Mouse (Mus musculus): ENCODE results near the gene Soat2. TPM values are rescaled to one million over a fixed set of nuclear protein-coding genes. Genes with fewer than 3 reads are reported as not detected.

Gene Soat2
- total RNA-seq, 2 experiments from 2014 or later = 0.13 TPM; not detected in 1

DNA sequence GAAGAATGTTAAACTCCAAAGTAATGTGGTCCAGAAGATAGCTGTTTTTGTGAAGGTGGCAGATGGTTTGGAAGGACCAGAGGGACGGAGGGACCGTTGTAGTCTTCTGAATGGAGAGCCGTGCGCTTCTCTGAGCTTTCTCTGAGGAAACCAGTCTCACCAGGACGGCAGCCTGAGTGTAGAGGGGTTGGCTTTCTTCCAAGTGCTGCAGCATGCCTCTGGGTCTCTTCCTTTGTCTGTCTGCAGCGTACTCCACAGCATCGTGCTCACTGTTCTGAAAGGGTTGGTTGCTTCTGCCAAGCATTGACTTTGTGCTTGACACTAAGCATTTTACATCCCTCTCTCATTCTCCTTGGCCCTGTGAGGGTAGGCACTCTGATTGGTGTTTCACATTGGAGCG is 55.5 kb downstream of the Soat2 start:
- intact Hi-C loops (cut with DNase I; ENCODE audit: low total_unique reads) = no loop called here

DNA sequence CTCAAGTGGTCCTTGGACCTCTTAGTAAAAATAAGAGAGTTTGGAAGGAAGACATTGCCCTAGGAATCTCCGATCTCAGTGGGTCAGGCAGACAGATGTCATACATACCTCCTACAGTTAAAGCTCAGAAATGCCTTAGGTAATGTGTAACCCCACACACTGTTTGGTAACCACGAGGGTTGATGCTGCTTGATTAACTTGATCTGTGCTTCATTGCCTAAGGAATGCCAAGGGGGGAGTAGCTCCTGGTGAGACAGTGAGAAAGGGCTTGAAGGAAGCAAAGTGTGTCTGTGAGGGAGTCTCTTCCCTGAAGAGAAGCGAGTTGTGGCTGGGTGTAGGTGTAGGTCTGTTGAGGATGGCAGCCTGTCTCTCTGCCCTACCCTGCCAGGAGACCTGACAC is 57.0 kb downstream of the Soat2 start:
- intact Hi-C loops (cut with DNase I; ENCODE audit: low total_unique reads) = no loop called here
- no peak for DNase-seq

More for the DNA sequence above, 55.5 kb downstream of the Soat2 start:
- no peak for DNase-seq

DNA sequence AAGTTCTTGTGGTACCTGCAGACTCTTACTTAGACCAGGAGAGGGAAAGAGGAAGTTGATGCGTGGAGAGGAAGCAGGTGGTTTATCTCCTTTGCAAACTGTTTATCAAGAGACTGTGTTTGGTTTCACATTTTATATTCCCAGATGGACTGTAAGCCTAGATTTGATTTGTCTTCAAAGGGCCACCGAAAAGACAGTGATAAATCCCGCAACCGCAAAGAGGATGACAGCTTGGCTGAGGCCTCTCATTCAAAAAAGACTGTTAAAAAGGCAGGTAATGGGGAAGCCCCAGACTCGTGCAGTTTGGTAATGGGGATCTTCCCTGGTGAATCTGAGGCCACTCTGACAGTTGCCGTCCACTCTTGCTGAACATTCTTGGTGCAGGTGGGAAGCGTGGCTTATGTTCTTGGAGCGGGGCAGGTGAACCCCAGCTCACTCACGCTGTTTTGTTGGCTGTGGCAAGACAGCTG is 57.8 kb downstream of the Soat2 start:
- DNase-seq = no peak
- intact Hi-C loops (cut with DNase I; ENCODE audit: low total_unique reads) = no loop called here

DNA sequence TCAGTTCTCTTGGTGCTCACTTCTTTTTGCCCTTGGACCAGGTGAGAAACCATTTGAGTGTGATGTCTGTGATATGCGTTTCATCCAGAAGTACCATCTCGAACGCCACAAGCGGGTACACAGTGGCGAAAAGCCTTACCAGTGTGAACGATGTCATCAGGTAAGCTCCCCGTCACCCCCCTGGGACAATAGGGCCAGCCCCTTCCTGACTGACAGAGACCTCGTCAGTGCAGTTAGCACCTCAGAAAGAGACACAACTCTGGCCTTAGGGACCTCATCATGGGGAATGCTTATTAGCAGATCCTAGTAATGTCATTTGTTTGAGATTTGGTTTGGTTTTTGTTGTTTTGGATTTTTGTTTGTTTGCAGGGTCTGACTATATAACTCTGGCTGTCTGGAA is 58.8 kb downstream of the Soat2 start:
- intact Hi-C loops (cut with DNase I; ENCODE audit: low total_unique reads) = no loop called here
- DNase-seq = no peak

DNA sequence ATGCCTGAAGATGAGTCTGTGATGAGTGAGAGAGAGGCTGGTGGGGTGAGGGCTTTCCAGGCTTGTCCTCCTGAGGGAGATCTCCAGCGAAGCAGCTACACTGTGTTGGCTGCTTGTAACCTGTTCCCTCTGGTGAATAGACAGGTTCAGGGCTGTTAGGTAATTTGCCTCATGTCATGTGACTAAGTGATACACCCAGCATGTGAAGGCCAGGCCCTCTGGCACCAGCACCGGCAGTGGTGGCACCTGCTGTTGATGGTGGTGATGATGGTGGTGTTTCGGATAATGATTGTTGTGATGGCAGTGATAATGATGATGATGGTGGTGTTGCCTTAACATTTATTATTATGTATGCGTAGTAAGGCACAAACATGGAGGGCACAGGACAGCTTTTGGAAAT is 60.5 kb downstream of the Soat2 start:
- DNase-seq = no peak

DNA sequence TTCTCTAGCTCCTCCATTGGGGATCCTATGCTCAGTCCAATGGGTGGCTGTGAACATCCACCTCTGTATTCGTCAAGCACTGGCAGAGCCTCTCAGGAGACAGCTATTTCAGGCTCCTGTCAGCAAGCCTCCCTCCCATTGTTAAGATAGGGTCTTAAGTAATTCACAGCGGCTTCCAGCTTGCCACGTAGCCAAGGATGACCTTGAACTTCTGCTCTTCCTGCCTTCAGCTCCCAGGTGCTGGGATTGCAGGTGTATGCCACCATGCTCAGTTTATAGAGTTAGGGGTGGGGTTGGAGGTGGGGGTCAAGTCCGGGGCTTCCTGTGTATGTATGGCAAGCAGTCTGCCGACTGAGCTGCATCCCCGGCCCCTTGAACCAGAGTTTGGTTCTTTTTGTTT is 61.6 kb downstream of the Soat2 start:
- intact Hi-C loops (cut with DNase I; ENCODE audit: low total_unique reads) = no loop called here
- no peak for DNase-seq

More for the DNA sequence above, 60.5 kb downstream of the Soat2 start:
- intact Hi-C loops (cut with DNase I; ENCODE audit: low total_unique reads) = no loop called here

Other genes starting within 250 kb of the Soat2 start
- gene Krt4, start 225.8 kb upstream of the Soat2 start, total RNA-seq (2021) = under 1 TPM in 1 of 2 experiments, not detected in 1; 0.16 TPM
- not detected for gene Krt79, start 210.2 kb upstream of the Soat2 start, total RNA-seq (2021)
- gene Krt78, start 196.2 kb upstream of the Soat2 start, total RNA-seq (2021) = not detected
- gene Krt8, start 146.0 kb upstream of the Soat2 start, total RNA-seq (2021) = under 1 TPM; 0.49 to 0.92 TPM
- 1 to 10 TPM in 1 of 2 experiments, under 1 TPM in 1; 0.42 to 1.6 TPM for gene Krt18, start 122.3 kb upstream of the Soat2 start, total RNA-seq (2021)
- 100 to 1,000 TPM; 130 to 139 TPM for gene Eif4b, start 76.8 kb upstream of the Soat2 start, total RNA-seq (2021)
- 10 to 100 TPM; 29.8 to 45.6 TPM for gene Tns2, start 50.1 kb upstream of the Soat2 start, total RNA-seq (2021)
- 10 to 100 TPM; 10.0 to 12.0 TPM for gene Spryd3, start 14.3 kb upstream of the Soat2 start, total RNA-seq (2021)
- gene Igfbp6, start 6.2 kb upstream of the Soat2 start, total RNA-seq (2021) = 10 to 100 TPM; 65.6 to 80.6 TPM
- gene Zfp740, start 52.7 kb downstream of the Soat2 start, total RNA-seq (2021) = 10 to 100 TPM; 27.6 to 30.5 TPM
- gene Csad, start 54.2 kb downstream of the Soat2 start, total RNA-seq (2021) = 10 to 100 TPM; 14.1 to 15.6 TPM
- 1 to 10 TPM; 1.0 to 1.1 TPM for gene Itgb7, start 81.4 kb downstream of the Soat2 start, total RNA-seq (2021)
- gene Rarg, start 107.0 kb downstream of the Soat2 start, total RNA-seq (2021) = 10 to 100 TPM; 12.9 to 13.2 TPM
- not detected for gene Gm9918, start 120.0 kb downstream of the Soat2 start, total RNA-seq (2021)
- gene Mfsd5, start 128.9 kb downstream of the Soat2 start, total RNA-seq (2021) = 10 to 100 TPM; 14.5 to 14.9 TPM
- 1 to 10 TPM; 1.1 to 4.1 TPM for gene Espl1, start 145.7 kb downstream of the Soat2 start, total RNA-seq (2021)
- gene Pfdn5, start 175.6 kb downstream of the Soat2 start, total RNA-seq (2021) = 100 to 1,000 TPM; 212 to 228 TPM
- gene Myg1, start 181.2 kb downstream of the Soat2 start, total RNA-seq (2021) = 10 to 100 TPM; 17.6 to 19.0 TPM
- 1 to 10 TPM; 7.2 to 8.4 TPM for gene Aaas, start 200.2 kb downstream of the Soat2 start, total RNA-seq (2021)
- gene Sp7, start 216.7 kb downstream of the Soat2 start, total RNA-seq (2021) = under 1 TPM; 0.11 to 0.14 TPM

Measured in gastrocnemius, postnatal 14 days (tissue).